Mouse (Mus musculus) cerebellum, adult 2 months (tissue): Measurements from ENCODE around the gene Arhgef15.
"Not testable (repeated sequence)": the region's sequence is repeated elsewhere in the genome, so short reads cannot be mapped to it uniquely, and the experiment has no call there.

Source experiments
- CTCF ChIP-seq: fragments of 200-500 bp; IDR thresholded peaks from 2 replicates; pipeline ENCODE4 v1.5.1; 2011; ENCODE audit warnings: low read depth, mild to moderate bottlenecking, control low read depth, low read length, moderate library complexity, borderline replicate concordance; ENCODE audit not compliant: insufficient read depth
- POLR2A ChIP-seq: fragments of 200-500 bp; IDR thresholded peaks from 2 replicates; pipeline ENCODE4 v1.6.1; 2011; ENCODE audit warnings: low read length, control low read depth, borderline replicate concordance; ENCODE audit not compliant: insufficient read depth

GRCm38 (mm10) chr11:68973250-68974058 is 16.2 kb upstream of the Arhgef15 start:
- not testable (repeated sequence) for TF ChIP-seq CTCF
- 0 out of 2 replicates have a peak, but pooled peaks have one; percentile 36 for TF ChIP-seq POLR2A
